Mouse (Mus musculus): Measurements from ENCODE around the gene Nkx6-2. TPM values are rescaled to one million over a fixed set of nuclear protein-coding genes. Genes with fewer than 3 reads are reported as not detected.

Nkx6-2 gene
- polyA plus RNA-seq, 1 experiment, result 0.53 TPM

- H3K4me3 ChIP-seq (replicated peaks; ENCODE audit: extremely low read depth, low read depth, low read length), result no peak overlapping the region
- no peaks in the 10 kb centered on the region for H3K4me1 ChIP-seq (ENCODE audit: control insufficient read depth, insufficient read depth, low read length)
Observed at GRCm38 (mm10) chr7:139585183-139585821, 2.7 kb upstream of the Nkx6-2 start.

GRCm38 (mm10) chr7:139584221-139585175 lies 1.9 kb upstream of the Nkx6-2 start:
- no peak for TF ChIP-seq CTCF (IDR thresholded peaks at IDR 0.05; ENCODE audit: insufficient read depth, low read length)
- no peak for TF ChIP-seq POLR2A (IDR thresholded peaks at IDR 0.05; ENCODE audit: borderline replicate concordance, extremely low read depth, low read depth, low read length)
- DNase-seq, result no peak
- 3% methylated on average over 53 of the region's 53 CpGs for WGBS
- Histone ChIP-seq H3K4me3 (replicated peaks; ENCODE audit: extremely low read depth, low read depth, low read length) (no peak overlapping the region), H3K4me1 (ENCODE audit: control insufficient read depth, insufficient read depth, low read length) (no peaks in the 10 kb centered on the region)

More at GRCm38 (mm10) chr7:139585183-139585821, 2.7 kb upstream of the Nkx6-2 start:
- no peak for DNase-seq
- TF ChIP-seq POLR2A (IDR thresholded peaks at IDR 0.05; ENCODE audit: borderline replicate concordance, extremely low read depth, low read depth, low read length) (no peak), CTCF (IDR thresholded peaks at IDR 0.05; ENCODE audit: insufficient read depth, low read length) (no peak)
- WGBS, result 5% methylated on average over 29 of the region's 29 CpGs

- H3K4me1 ChIP-seq (ENCODE audit: control insufficient read depth, insufficient read depth, low read length), result no peaks in the 10 kb centered on the region
- no peak overlapping the region for H3K4me3 ChIP-seq (replicated peaks; ENCODE audit: extremely low read depth, low read depth, low read length)
- no peak for TF ChIP-seq POLR2A (IDR thresholded peaks at IDR 0.05; ENCODE audit: borderline replicate concordance, extremely low read depth, low read depth, low read length)
- TF ChIP-seq CTCF (IDR thresholded peaks at IDR 0.05; ENCODE audit: insufficient read depth, low read length), result no peak
- WGBS, result 37% methylated on average over 17 of the region's 17 CpGs
- no peak for DNase-seq
Observed at GRCm38 (mm10) chr7:139583094-139583737, 619 bp upstream of the Nkx6-2 start.

- no peak for DNase-seq
- no peaks in the 10 kb centered on the region for H3K4me1 ChIP-seq (ENCODE audit: control insufficient read depth, insufficient read depth, low read length)
- TF ChIP-seq POLR2A (IDR thresholded peaks at IDR 0.05; ENCODE audit: borderline replicate concordance, extremely low read depth, low read depth, low read length), result no peak
- no peak for TF ChIP-seq CTCF (IDR thresholded peaks at IDR 0.05; ENCODE audit: insufficient read depth, low read length)
- 1% methylated on average over 82 of the region's 82 CpGs for WGBS
- H3K4me3 ChIP-seq (replicated peaks; ENCODE audit: extremely low read depth, low read depth, low read length), result no peak overlapping the region
Observed at GRCm38 (mm10) chr7:139581801-139582571, 611 bp downstream of the Nkx6-2 start.

- TF ChIP-seq CTCF (IDR thresholded peaks at IDR 0.05; ENCODE audit: insufficient read depth, low read length) (no peak), POLR2A (IDR thresholded peaks at IDR 0.05; ENCODE audit: borderline replicate concordance, extremely low read depth, low read depth, low read length) (no peak)
- 15% methylated on average over 78 of the region's 78 CpGs for WGBS
- H3K4me1 ChIP-seq (ENCODE audit: control insufficient read depth, insufficient read depth, low read length), result no peaks in the 10 kb centered on the region
- DNase-seq, result no peak
- H3K4me3 ChIP-seq (replicated peaks; ENCODE audit: extremely low read depth, low read depth, low read length), result no peak overlapping the region
Observed at GRCm38 (mm10) chr7:139580851-139581775, 1.5 kb downstream of the Nkx6-2 start.

- WGBS, result 93% methylated on average over 21 of the region's 21 CpGs
- H3K4me3 ChIP-seq (replicated peaks; ENCODE audit: extremely low read depth, low read depth, low read length), result no peak overlapping the region
- no peak for DNase-seq
- H3K4me1 ChIP-seq (ENCODE audit: control insufficient read depth, insufficient read depth, low read length), result no peaks in the 10 kb centered on the region
- no peak for TF ChIP-seq POLR2A (IDR thresholded peaks at IDR 0.05; ENCODE audit: borderline replicate concordance, extremely low read depth, low read depth, low read length)
- no peak for TF ChIP-seq CTCF (IDR thresholded peaks at IDR 0.05; ENCODE audit: insufficient read depth, low read length)
Observed at GRCm38 (mm10) chr7:139579261-139579905, 3.2 kb downstream of the Nkx6-2 start.

GRCm38 (mm10) chr7:139576064-139576686 lies 6.4 kb downstream of the Nkx6-2 start:
- 82% methylated on average over 16 of the region's 16 CpGs for WGBS
- no peak for DNase-seq
- Histone ChIP-seq H3K4me1 (ENCODE audit: control insufficient read depth, insufficient read depth, low read length) (no peaks in the 10 kb centered on the region), H3K4me3 (replicated peaks; ENCODE audit: extremely low read depth, low read depth, low read length) (no peak overlapping the region)
- no peak for TF ChIP-seq POLR2A (IDR thresholded peaks at IDR 0.05; ENCODE audit: borderline replicate concordance, extremely low read depth, low read depth, low read length)
